Mouse (Mus musculus) liver, adult 2 months (tissue): ENCODE results near the gene Mfsd4b5.
"Not testable (repeated sequence)": the region's sequence is repeated elsewhere in the genome, so short reads cannot be mapped to it uniquely, and the experiment has no call there.

Experiments
- CTCF ChIP-seq: fragments of 200-500 bp; IDR thresholded peaks from 2 replicates; pipeline ENCODE4 v1.5.1; 2011; ENCODE audit warnings: low read depth, low read length, control low read depth
- POLR2A ChIP-seq: fragments of 200-500 bp; IDR thresholded peaks from 2 replicates; pipeline ENCODE4 v1.6.1; 2011; ENCODE audit warnings: low read length, control low read depth; ENCODE audit not compliant: insufficient read depth; ENCODE audit errors: extremely low read depth

- TF ChIP-seq CTCF, POLR2A: not testable (repeated sequence)
Observed at GRCm38 (mm10) chr10:39924556-39924955, 61.9 kb downstream of the Mfsd4b5 start.
